Mouse (Mus musculus): Measurements from ENCODE around the gene Tpst2. TPM values are rescaled to one million over a fixed set of nuclear protein-coding genes. Genes with fewer than 3 reads are reported as not detected.

Tpst2 gene
- polyA plus RNA-seq, 1 experiment from 2014 or later = 29.0 TPM

DNA sequence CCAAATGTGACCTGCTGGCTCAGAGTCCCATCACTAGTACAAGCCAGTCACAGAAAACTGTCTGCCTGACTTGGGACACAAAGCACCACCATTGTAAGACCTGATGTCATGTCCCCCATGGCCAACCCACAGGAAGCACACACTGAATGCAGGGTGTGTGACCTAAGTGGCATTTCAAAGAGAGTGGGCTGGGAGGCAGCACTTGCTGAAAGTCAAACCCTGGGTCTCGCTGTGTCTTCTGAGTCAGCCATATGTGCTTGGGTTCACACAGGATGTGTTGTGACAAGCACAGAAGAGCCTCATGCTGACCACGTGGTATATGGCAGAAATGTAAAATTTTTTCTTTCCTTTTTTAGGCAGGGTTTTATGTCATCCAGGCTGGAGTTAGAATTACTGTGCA, 20.8 kb downstream of the Tpst2 start:
- Histone ChIP-seq H3K4me1 (replicated peaks; ENCODE audit: control insufficient read depth, insufficient read depth, low read length) (peaks cover 11% of the 10 kb centered on the region; the same call in 1 of the 2 replicates), H3K27me3 (ENCODE audit: control insufficient read depth, insufficient read depth, low read length) (no peaks in the 10 kb centered on the region), H3K4me2 (replicated peaks) (no peak overlapping the region), H3K4me3 (replicated peaks; ENCODE audit: low read length) (no peak overlapping the region), H3K9me3 (ENCODE audit: control insufficient read depth, low read length) (no peaks in the 10 kb centered on the region), H3K27ac (peak overlapping the region; percentile 14; the same call in 1 of the 2 replicates), H3K9ac (no peak overlapping the region), H3K36me3 (replicated peaks; ENCODE audit: control insufficient read depth, insufficient read depth) (no peaks in the 10 kb centered on the region)
- no peak for ATAC-seq (ENCODE audit: low FRiP score)
- DNase-seq (ENCODE audit: low spot score) = no peak
- WGBS = 77% methylated on average over 2 of the region's 2 CpGs

- no peak overlapping the region for H3K27ac ChIP-seq
- no peaks in the 10 kb centered on the region for H3K36me3 ChIP-seq (replicated peaks; ENCODE audit: control insufficient read depth, insufficient read depth)
- ATAC-seq (ENCODE audit: low FRiP score) (no peak), DNase-seq (ENCODE audit: low spot score) (no peak)
- 91% methylated on average over 12 of the region's 12 CpGs for WGBS
- H3K27me3 ChIP-seq (ENCODE audit: control insufficient read depth, insufficient read depth, low read length) = no peaks in the 10 kb centered on the region
- no peak overlapping the region for H3K9ac ChIP-seq
- H3K9me3 ChIP-seq (ENCODE audit: control insufficient read depth, low read length) = no peaks in the 10 kb centered on the region
- peaks cover 11% of the 10 kb centered on the region; the same call in 1 of the 2 replicates for H3K4me1 ChIP-seq (replicated peaks; ENCODE audit: control insufficient read depth, insufficient read depth, low read length)
- no peak overlapping the region for H3K4me3 ChIP-seq (replicated peaks; ENCODE audit: low read length)
- H3K4me2 ChIP-seq (replicated peaks) = no peak overlapping the region
Observed at GRCm38 (mm10) chr5:112298226-112298988, 21.9 kb downstream of the Tpst2 start.

DNA sequence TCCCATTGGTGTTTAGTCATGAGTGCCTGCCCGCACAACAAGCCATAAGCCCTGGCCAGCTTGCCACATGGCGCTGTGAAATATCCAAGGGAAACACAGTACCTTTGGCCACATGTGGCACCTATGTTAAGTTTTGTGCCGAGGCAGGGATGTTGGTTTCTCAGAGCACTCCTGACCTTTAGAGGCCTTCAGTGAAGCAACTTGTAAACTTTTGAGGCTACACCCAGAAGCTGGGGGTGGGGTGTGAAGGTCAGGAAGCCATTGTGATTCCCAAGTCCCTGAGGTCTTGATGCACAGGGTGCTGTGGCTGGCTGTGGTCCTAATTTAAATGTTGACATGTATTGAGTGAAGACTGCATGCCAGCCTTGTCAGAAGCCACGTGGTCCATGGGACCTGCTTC, 22.9 kb downstream of the Tpst2 start:
- WGBS = 85% methylated on average over 4 of the region's 4 CpGs
- Histone ChIP-seq H3K27me3 (ENCODE audit: control insufficient read depth, insufficient read depth, low read length) (no peaks in the 10 kb centered on the region), H3K9me3 (ENCODE audit: control insufficient read depth, low read length) (no peaks in the 10 kb centered on the region), H3K4me3 (replicated peaks; ENCODE audit: low read length) (no peak overlapping the region), H3K27ac (no peak overlapping the region), H3K9ac (no peak overlapping the region), H3K4me1 (replicated peaks; ENCODE audit: control insufficient read depth, insufficient read depth, low read length) (peaks cover 11% of the 10 kb centered on the region; the same call in 1 of the 2 replicates), H3K36me3 (replicated peaks; ENCODE audit: control insufficient read depth, insufficient read depth) (no peaks in the 10 kb centered on the region), H3K4me2 (replicated peaks) (no peak overlapping the region)
- DNase-seq (ENCODE audit: low spot score) (no peak), ATAC-seq (ENCODE audit: low FRiP score) (no peak)

DNA sequence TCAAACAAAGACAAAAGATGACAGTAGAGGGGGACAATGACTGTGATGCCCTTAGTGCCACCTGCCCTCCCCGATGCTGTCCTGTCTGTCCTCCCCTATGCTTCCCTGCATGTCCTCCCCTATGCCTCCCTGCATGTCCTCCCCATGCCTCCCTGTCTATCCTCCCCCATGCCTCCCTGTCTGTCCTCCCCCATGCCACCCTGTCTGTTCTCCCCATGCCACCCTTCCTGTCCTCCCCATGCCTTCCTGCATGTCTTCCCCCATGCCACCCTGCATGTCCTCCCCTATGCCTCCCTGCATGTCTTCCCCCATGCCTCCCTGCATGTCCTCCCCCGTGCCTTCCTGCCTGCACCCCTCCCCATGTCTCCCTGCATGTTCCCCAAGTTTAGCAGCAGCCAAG, 23.6 kb downstream of the Tpst2 start:
- no peak for ATAC-seq (ENCODE audit: low FRiP score)
- 79% methylated on average over 2 of the region's 2 CpGs for WGBS

DNA sequence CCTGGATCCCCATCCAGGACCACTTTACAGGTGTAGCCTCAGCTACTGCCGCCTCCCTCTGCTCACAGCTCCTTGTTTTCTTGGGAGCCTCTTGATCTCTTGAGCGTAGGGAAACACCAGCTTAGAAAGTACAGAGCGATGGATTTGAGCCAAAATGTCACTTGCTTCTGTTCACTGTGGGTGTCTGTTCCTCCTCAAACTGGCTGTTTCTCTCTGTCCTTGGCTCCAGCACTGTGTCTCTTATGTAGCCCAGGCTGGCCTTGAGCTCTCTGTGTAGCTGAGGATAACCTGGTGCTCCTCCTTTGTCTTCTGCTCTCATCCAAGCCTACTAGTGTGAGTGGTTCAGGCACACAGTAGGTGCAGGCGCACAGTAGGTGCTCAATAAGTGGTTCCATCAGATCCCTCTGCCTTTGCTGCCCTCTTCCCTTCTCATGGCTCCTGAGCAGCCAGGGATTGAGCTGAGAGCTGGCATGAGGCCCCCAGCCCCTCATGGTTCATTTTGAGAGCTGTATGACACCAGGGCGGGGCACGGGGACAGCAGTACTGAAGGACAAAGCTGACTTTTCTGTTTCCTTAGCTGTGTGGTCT, 24.3 kb downstream of the Tpst2 start:
- no peak for ATAC-seq (ENCODE audit: low FRiP score)
- 89% methylated on average over 6 of the region's 6 CpGs for WGBS
- Histone ChIP-seq H3K36me3 (replicated peaks; ENCODE audit: control insufficient read depth, insufficient read depth) (no peaks in the 10 kb centered on the region), H3K4me3 (replicated peaks; ENCODE audit: low read length) (no peak overlapping the region), H3K9me3 (ENCODE audit: control insufficient read depth, low read length) (no peaks in the 10 kb centered on the region), H3K4me1 (replicated peaks; ENCODE audit: control insufficient read depth, insufficient read depth, low read length) (0 out of 2 replicates have a peak, but pooled peaks cover 2% of the 10 kb centered on the region), H3K27ac (no peak overlapping the region), H3K4me2 (replicated peaks) (no peak overlapping the region), H3K27me3 (ENCODE audit: control insufficient read depth, insufficient read depth, low read length) (no peaks in the 10 kb centered on the region), H3K9ac (no peak overlapping the region)
- no peak for DNase-seq (ENCODE audit: low spot score)

More for the DNA sequence above, 23.6 kb downstream of the Tpst2 start:
- no peak overlapping the region for H3K27ac ChIP-seq
- H3K4me2 ChIP-seq (replicated peaks) = no peak overlapping the region
- H3K4me1 ChIP-seq (replicated peaks; ENCODE audit: control insufficient read depth, insufficient read depth, low read length) = 0 out of 2 replicates have a peak, but pooled peaks cover 6% of the 10 kb centered on the region
- no peak overlapping the region for H3K9ac ChIP-seq
- no peak overlapping the region for H3K4me3 ChIP-seq (replicated peaks; ENCODE audit: low read length)
- no peaks in the 10 kb centered on the region for H3K27me3 ChIP-seq (ENCODE audit: control insufficient read depth, insufficient read depth, low read length)
- H3K9me3 ChIP-seq (ENCODE audit: control insufficient read depth, low read length) = no peaks in the 10 kb centered on the region
- H3K36me3 ChIP-seq (replicated peaks; ENCODE audit: control insufficient read depth, insufficient read depth) = no peaks in the 10 kb centered on the region
- no peak for DNase-seq (ENCODE audit: low spot score)

DNA sequence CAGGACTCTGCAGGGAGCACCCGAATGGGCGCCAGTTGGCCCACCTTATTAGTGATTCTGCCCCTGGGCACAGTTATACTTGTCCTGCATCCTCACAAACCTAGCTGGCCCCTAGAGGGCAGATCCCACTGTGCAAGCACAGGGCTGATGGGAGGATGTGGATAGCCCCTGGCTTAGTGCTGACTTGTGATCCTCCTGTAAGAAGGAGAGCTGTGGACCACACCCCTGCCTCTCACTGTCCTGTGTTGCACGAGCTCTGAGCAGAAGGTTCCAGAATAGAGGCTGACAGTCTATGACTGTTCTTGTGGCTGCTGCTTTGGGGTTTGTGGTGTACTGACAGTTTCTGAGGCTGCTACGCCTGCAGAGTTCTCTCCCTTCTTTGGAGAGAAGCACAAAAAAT, 25.2 kb downstream of the Tpst2 start:
- Histone ChIP-seq H3K4me1 (replicated peaks; ENCODE audit: control insufficient read depth, insufficient read depth, low read length) (0 out of 2 replicates have a peak, but pooled peaks cover 2% of the 10 kb centered on the region), H3K9ac (no peak overlapping the region), H3K4me2 (replicated peaks) (no peak overlapping the region), H3K36me3 (replicated peaks; ENCODE audit: control insufficient read depth, insufficient read depth) (no peaks in the 10 kb centered on the region), H3K9me3 (ENCODE audit: control insufficient read depth, low read length) (no peaks in the 10 kb centered on the region), H3K27ac (no peak overlapping the region), H3K4me3 (replicated peaks; ENCODE audit: low read length) (no peak overlapping the region), H3K27me3 (ENCODE audit: control insufficient read depth, insufficient read depth, low read length) (no peaks in the 10 kb centered on the region)
- no peak for DNase-seq (ENCODE audit: low spot score)
- no peak for ATAC-seq (ENCODE audit: low FRiP score)
- 86% methylated on average over 4 of the region's 4 CpGs for WGBS

- H3K4me1 ChIP-seq (replicated peaks; ENCODE audit: control insufficient read depth, insufficient read depth, low read length) = no peaks in the 10 kb centered on the region
- ATAC-seq (ENCODE audit: low FRiP score) (no peak), DNase-seq (ENCODE audit: low spot score) (no peak)
- no peak overlapping the region for H3K4me3 ChIP-seq (replicated peaks; ENCODE audit: low read length)
- no peaks in the 10 kb centered on the region for H3K27me3 ChIP-seq (ENCODE audit: control insufficient read depth, insufficient read depth, low read length)
- no peak overlapping the region for H3K9ac ChIP-seq
- peaks cover 2% of the 10 kb centered on the region for H3K36me3 ChIP-seq (replicated peaks; ENCODE audit: control insufficient read depth, insufficient read depth)
- H3K4me2 ChIP-seq (replicated peaks) = no peak overlapping the region
- H3K9me3 ChIP-seq (ENCODE audit: control insufficient read depth, low read length) = no peaks in the 10 kb centered on the region
- WGBS = 84% methylated on average over 5 of the region's 5 CpGs
- no peak overlapping the region for H3K27ac ChIP-seq
Observed at GRCm38 (mm10) chr5:112302310-112302709, 25.8 kb downstream of the Tpst2 start.

GRCm38 (mm10) chr5:112305842-112306241, 29.4 kb downstream of the Tpst2 start:
- WGBS = 72% methylated on average over 5 of the region's 5 CpGs
- peaks cover 33% of the 10 kb centered on the region for H3K36me3 ChIP-seq (replicated peaks; ENCODE audit: control insufficient read depth, insufficient read depth)
- H3K9ac ChIP-seq = no peak overlapping the region
- H3K4me1 ChIP-seq (replicated peaks; ENCODE audit: control insufficient read depth, insufficient read depth, low read length) = no peaks in the 10 kb centered on the region
- DNase-seq (ENCODE audit: low spot score) (no peak), ATAC-seq (ENCODE audit: low FRiP score) (no peak)
- no peak overlapping the region for H3K27ac ChIP-seq
- H3K9me3 ChIP-seq (ENCODE audit: control insufficient read depth, low read length) = no peaks in the 10 kb centered on the region
- H3K4me2 ChIP-seq (replicated peaks) = no peak overlapping the region
- no peak overlapping the region for H3K4me3 ChIP-seq (replicated peaks; ENCODE audit: low read length)
- H3K27me3 ChIP-seq (ENCODE audit: control insufficient read depth, insufficient read depth, low read length) = no peaks in the 10 kb centered on the region

- no peak for ATAC-seq (ENCODE audit: low FRiP score)
- 57% methylated on average over 11 of the region's 11 CpGs for WGBS
- peaks cover 58% of the 10 kb centered on the region for H3K36me3 ChIP-seq (replicated peaks; ENCODE audit: control insufficient read depth, insufficient read depth)
- no peaks in the 10 kb centered on the region for H3K9me3 ChIP-seq (ENCODE audit: control insufficient read depth, low read length)
- DNase-seq (ENCODE audit: low spot score) = no peak
- peak overlapping the region; percentile 8; the same call in 1 of the 2 replicates for H3K9ac ChIP-seq
- no peak overlapping the region for H3K4me2 ChIP-seq (replicated peaks)
- no peak overlapping the region for H3K27ac ChIP-seq
- no peak overlapping the region for H3K4me3 ChIP-seq (replicated peaks; ENCODE audit: low read length)
- H3K4me1 ChIP-seq (replicated peaks; ENCODE audit: control insufficient read depth, insufficient read depth, low read length) = no peaks in the 10 kb centered on the region
- no peaks in the 10 kb centered on the region for H3K27me3 ChIP-seq (ENCODE audit: control insufficient read depth, insufficient read depth, low read length)
Observed at GRCm38 (mm10) chr5:112313222-112313885, 36.9 kb downstream of the Tpst2 start.

Measured in hindbrain, embryonic 14.5 days (tissue).